Mouse (Mus musculus): Measurements from ENCODE around the gene Ntrk2. TPM values are rescaled to one million over a fixed set of nuclear protein-coding genes. Genes with fewer than 3 reads are reported as not detected.

Ntrk2 gene
- total RNA-seq, 2 experiments from 2014 or later: 13.5 to 14.5 TPM

GRCm38 (mm10) chr13:58923496-58923895, 117.1 kb downstream of the Ntrk2 start:
- no peak for DNase-seq (ENCODE audit: low spot score in 2 of 2)

- no peak for DNase-seq (ENCODE audit: low spot score in 2 of 2)
Measured at GRCm38 (mm10) chr13:58924486-58924885, 118.1 kb downstream of the Ntrk2 start.

- no peak for DNase-seq (ENCODE audit: low spot score in 2 of 2)
Measured at GRCm38 (mm10) chr13:58927186-58927585, 120.8 kb downstream of the Ntrk2 start.

GRCm38 (mm10) chr13:58927656-58928226, 121.4 kb downstream of the Ntrk2 start:
- DNase-seq (ENCODE audit: low spot score in 2 of 2): no peak

GRCm38 (mm10) chr13:58928668-58929436, 122.5 kb downstream of the Ntrk2 start:
- no peak for DNase-seq (ENCODE audit: low spot score in 2 of 2)

- DNase-seq (ENCODE audit: low spot score in 2 of 2): no peak
Measured at GRCm38 (mm10) chr13:58930161-58930560, 123.8 kb downstream of the Ntrk2 start.

GRCm38 (mm10) chr13:58933126-58933525, 126.8 kb downstream of the Ntrk2 start:
- no peak for DNase-seq (ENCODE audit: low spot score in 2 of 2)

- no peak for DNase-seq (ENCODE audit: low spot score in 2 of 2)
Measured at GRCm38 (mm10) chr13:58934576-58935110, 128.3 kb downstream of the Ntrk2 start.

GRCm38 (mm10) chr13:58935956-58936495, 129.7 kb downstream of the Ntrk2 start:
- DNase-seq (ENCODE audit: low spot score in 2 of 2): no peak

- DNase-seq (ENCODE audit: low spot score in 2 of 2): no peak
Measured at GRCm38 (mm10) chr13:58937884-58938283, 131.5 kb downstream of the Ntrk2 start.

- no peak for DNase-seq (ENCODE audit: low spot score in 2 of 2)
Measured at GRCm38 (mm10) chr13:58938464-58938863, 132.1 kb downstream of the Ntrk2 start.

- no peak for DNase-seq (ENCODE audit: low spot score in 2 of 2)
Measured at GRCm38 (mm10) chr13:58940208-58940607, 133.8 kb downstream of the Ntrk2 start.

- no peak for DNase-seq (ENCODE audit: low spot score in 2 of 2)
Measured at GRCm38 (mm10) chr13:58940798-58941197, 134.4 kb downstream of the Ntrk2 start.

- DNase-seq (ENCODE audit: low spot score in 2 of 2): no peak
Measured at GRCm38 (mm10) chr13:58945781-58946180, 139.4 kb downstream of the Ntrk2 start.

- DNase-seq (ENCODE audit: low spot score in 2 of 2): no peak
Measured at GRCm38 (mm10) chr13:58946589-58946988, 140.2 kb downstream of the Ntrk2 start.

- DNase-seq (ENCODE audit: low spot score in 2 of 2): no peak
Measured at GRCm38 (mm10) chr13:58947056-58947455, 140.7 kb downstream of the Ntrk2 start.

- no peak for DNase-seq (ENCODE audit: low spot score in 2 of 2)
Measured at GRCm38 (mm10) chr13:58954331-58954730, 148.0 kb downstream of the Ntrk2 start.

- DNase-seq (ENCODE audit: low spot score in 2 of 2): no peak
Measured at GRCm38 (mm10) chr13:58954764-58955163, 148.4 kb downstream of the Ntrk2 start.

- no peak for DNase-seq (ENCODE audit: low spot score in 2 of 2)
Measured at GRCm38 (mm10) chr13:58955237-58955777, 148.9 kb downstream of the Ntrk2 start.

- no peak for DNase-seq (ENCODE audit: low spot score in 2 of 2)
Measured at GRCm38 (mm10) chr13:58958171-58958904, 152.0 kb downstream of the Ntrk2 start.

- DNase-seq (ENCODE audit: low spot score in 2 of 2): no peak
Measured at GRCm38 (mm10) chr13:58960321-58960720, 154.0 kb downstream of the Ntrk2 start.

Data from adrenal gland, postnatal 4 days (tissue).